Mouse (Mus musculus): Measurements from ENCODE around the gene Sh3bgrl. TPM values are rescaled to one million over a fixed set of nuclear protein-coding genes. Genes with fewer than 3 reads are reported as not detected.

The Sh3bgrl gene
- total RNA-seq, 2 experiments from 2014 or later: 48.2 to 55.1 TPM

DNA sequence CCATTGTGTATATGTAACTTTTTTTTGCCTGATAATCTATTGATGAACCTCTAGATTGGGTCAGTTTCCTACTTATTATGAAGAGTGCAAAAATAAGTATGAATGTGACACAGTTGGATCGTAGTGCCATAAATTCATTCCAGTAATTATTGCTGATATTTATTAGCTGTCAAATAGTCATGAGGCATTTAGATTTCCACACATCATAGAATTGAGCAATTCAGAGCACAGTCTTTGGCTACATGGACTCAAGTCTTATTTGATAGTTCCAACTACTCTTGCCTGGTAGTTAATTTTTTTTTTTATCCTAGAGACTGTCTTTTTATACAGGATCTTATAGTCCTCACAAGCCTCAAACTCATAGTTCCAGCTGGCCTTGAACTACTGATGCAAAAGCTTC, 34.9 kb downstream of the Sh3bgrl start:
- no peak for DNase-seq (ENCODE audit: low spot score in 2 of 2)

DNA sequence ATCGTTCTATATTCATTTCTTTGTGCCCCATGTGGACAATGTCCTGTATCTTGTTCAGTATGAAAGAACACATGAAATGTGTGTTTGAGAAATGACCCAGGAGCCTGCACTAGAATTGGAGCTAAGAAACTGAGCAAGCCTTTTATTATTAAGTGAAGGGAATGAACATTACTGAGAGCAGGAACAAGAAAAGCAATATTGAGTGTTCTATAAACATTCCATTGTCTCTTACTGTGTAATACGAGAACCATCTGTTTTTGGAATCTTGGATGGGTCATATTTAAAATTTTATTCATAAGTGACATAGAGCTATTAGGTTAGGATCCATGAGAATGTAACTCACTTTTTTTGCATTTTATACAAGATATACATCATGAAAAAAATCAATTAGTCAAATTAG, 36.7 kb downstream of the Sh3bgrl start:
- no peak for DNase-seq (ENCODE audit: low spot score in 2 of 2)

DNA sequence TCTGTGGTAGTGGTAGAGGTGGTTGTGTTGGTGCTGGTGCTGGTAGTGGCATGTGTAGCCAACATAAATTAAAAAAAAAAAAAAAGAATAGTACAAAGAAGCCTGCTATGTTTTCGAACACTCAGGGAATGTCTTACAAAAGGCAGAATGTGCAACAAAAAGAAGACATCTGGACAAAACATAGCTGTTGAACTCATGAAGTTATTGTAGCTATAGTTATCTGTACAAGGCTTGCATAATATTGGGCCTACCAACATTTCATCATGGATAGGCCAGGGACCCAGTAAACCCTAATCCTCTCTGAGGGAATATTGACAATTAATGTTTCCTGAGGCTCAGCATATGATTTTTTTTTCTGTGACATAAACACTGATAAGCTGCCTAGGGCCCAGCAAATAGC, 37.3 kb downstream of the Sh3bgrl start:
- no peak for DNase-seq (ENCODE audit: low spot score in 2 of 2)

DNA sequence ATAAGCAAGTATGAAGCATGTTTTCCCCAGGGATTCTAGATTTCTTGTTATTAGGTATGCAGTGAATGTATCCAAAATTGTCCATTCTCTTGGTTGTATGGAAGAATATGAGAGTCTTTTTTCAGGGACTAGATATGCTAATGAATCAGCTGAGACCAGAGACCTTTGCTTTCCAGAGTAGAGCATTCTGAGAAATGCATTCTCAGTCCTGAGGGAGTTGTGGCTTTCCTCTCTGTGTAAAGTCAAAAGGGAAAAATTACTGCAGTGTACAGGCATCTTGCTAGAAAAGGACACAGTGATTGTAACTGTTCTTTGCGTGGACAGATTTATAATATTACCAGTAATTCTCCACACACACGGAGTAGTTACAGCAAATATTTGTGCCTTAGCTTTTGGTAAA, 38.3 kb downstream of the Sh3bgrl start:
- DNase-seq (ENCODE audit: low spot score in 2 of 2): no peak

DNA sequence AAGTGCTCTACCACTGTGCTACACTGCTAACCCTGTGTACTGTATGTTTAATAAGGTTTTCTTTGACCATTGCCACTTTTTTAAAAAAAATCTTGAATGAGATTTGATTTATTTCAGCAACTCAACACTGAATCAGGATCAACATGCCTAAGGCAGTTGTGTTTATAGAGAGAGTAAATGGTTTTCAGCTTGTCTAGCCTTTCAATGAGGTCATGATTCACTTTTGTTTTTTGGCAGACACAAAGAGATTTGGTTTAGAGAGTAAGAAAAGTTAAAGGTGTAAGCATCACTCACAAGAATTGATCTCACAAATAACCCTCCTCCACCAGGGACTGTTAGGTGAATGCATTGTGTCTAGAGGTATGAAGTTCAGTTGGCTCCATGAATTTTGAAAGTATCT, 41.1 kb downstream of the Sh3bgrl start:
- DNase-seq (ENCODE audit: low spot score in 2 of 2): no peak

DNA sequence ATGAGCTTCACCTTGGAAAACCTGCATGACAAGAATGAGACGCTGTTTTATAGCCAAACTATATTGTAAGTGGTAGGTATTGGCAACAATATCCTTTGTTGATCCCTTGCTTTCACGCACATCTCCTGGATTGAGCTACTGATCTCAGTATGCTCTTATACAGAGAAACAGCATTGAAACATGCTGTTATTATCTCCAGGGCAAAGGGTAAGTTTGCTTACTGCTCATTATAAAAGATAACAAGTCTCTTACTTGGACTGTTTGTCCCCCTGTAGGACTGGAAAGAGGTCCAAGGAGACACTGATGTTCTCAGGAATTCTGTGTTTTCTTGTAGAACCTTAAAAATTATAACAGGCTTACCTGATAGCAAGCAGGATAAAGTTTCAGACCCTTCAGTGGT, 41.7 kb downstream of the Sh3bgrl start:
- DNase-seq (ENCODE audit: low spot score in 2 of 2): no peak

DNA sequence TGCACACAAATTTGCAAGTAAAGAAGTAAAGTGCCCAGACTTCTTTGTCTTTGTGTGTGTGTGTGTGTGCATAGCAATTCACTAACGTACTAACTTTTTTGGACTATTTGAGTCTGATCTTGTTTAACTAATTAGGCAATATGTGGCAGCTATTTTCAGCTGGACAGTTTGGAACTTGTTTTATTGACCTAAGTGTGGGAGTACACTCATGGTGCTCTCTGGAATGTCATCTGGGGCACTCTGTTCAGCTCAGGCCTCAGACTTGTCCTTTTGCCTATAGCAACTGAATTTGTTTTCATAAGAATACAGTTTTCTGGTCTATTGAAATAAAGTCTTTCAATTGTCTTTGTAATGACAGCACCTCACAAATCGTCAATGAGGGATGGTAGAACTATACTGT, 42.1 kb downstream of the Sh3bgrl start:
- DNase-seq (ENCODE audit: low spot score in 2 of 2): no peak

DNA sequence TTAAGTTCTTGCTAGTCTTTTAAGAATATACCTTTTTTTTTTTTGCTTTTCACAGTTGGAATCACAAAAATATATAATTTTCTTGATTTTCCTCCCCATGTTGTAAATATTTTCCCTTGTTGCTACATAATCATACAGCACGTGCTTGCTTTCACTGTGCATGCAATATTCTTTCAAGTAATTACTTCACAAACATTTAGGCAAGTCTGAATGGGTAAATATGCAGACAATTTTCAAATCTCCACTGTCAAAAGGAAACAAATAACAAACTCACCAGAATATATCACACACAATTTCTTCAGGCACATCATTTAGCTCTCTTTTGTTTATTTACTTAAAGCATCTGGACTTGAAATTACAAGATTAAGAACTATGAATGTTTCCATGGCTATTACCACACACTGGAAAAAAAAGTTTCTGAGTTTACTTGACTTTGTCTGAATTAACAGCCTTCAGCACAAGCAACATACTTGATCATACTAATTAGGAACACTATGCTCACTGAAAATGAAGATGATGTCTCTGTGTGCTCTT, 46.2 kb downstream of the Sh3bgrl start:
- no peak for DNase-seq (ENCODE audit: low spot score in 2 of 2)

DNA sequence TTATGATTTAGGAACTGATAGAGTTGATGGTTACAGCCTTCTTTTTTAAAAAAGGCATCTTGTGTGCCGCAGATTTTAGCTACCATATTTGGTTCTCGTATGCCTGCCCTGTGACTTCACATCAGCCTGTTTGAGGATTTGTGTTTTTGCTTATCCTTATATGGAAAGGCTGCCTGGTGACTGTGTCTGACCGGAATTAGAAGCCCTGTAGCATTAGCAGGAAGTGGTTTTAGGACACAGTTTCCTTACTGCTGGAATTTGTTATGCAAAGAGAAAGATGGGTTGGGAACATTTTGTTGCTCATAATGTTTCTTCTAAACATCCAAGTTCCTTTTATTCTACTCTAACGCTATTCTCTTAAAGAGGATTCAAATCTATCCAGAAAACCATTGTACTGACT, 47.1 kb downstream of the Sh3bgrl start:
- no peak for DNase-seq (ENCODE audit: low spot score in 2 of 2)

DNA sequence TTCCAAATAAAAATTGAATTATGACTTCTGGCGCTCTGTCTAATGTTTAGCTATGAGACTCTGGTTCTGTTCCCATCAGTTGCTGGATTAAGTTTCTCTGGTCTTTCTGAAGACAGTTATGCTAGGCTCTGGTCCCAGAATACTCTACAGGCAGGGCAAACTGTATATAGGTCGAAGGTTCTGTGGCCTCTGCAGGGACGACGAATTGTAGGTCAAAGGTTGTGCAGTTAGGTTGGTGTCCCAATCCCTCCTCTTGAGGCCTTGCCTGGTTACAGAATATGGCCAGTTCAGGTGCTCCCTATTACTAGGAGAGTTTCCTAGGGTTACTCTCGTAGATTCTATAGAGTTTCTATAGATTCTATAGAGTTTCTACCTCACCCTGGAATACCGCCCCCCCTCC, 50.6 kb downstream of the Sh3bgrl start:
- DNase-seq (ENCODE audit: low spot score in 2 of 2): no peak

DNA sequence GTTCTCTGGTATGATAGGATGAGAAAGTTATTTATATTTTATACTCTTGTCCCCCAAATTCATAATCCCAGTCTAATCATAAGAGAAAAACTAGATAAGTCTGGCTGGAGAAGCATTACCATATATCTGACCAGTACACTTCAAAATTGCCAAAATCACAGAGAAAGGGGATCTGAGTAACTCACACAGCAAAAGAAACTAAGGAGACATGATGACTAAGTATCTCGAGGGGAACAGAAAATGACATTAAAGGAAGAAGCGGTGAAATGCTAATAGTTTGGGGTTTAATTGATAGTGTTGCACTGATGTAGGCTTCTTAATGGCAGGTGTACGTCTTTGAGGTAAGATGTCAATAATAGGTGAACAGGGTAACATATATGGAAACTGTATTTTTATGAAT, 51.9 kb downstream of the Sh3bgrl start:
- DNase-seq (ENCODE audit: low spot score in 2 of 2): no peak

DNA sequence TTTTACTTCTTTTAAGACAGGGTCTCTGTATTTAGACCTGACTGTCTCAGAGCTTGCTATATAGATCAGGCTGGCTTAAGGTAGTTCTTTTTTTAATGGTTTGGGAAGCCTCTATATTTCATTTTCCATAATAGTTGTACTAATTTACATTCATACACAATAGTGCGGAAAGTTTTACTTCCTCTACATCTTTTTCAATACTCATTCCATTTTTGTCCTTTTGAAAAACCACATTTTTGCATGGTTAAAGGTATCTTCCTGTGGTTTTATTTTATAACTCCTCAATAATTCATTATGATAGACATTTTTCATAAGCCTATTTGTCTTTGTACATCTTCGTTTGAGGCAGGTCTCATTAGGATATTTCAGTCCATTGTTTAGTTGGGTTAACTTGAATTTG, 56.1 kb downstream of the Sh3bgrl start:
- DNase-seq (ENCODE audit: low spot score in 2 of 2): no peak

DNA sequence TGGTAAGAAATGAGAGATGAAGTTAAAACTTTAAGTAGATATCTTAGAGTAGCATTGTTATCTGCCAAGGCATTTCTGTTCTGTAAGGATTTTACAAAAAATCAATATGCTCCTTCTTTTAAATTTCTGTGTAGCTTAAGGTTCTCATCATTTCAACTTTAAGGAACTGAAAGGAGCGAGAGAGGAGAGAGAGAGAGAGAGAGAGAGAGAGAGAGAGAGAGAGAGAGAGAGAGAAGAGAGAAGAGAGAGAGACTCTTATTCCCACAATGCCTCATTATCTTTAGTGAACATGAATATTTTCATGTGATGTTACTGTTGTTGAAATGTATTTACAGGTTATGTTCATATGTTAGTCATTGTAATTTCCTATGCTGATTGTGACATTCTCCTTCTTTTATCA, 65.2 kb downstream of the Sh3bgrl start:
- no peak for DNase-seq (ENCODE audit: low spot score in 2 of 2)

DNA sequence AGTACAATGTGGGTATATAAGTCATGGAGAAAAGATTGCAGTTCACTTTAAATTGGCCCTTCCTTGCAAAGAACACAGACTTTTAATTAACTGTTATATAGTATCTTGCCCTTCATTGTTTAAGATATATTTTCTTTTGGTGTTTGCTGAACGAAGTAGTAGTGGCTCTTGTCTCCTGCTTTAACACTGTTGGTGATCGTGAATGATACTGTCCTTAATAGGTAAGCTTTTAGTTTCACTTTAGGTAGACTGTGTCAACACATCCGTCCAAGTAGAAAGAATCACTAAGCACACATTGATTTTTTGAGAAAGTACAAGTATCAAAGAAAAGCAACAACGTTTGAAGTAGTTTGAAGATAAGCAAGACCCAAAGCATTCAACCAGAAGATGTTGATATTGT, 65.7 kb downstream of the Sh3bgrl start:
- no peak for DNase-seq (ENCODE audit: low spot score in 2 of 2)

DNA sequence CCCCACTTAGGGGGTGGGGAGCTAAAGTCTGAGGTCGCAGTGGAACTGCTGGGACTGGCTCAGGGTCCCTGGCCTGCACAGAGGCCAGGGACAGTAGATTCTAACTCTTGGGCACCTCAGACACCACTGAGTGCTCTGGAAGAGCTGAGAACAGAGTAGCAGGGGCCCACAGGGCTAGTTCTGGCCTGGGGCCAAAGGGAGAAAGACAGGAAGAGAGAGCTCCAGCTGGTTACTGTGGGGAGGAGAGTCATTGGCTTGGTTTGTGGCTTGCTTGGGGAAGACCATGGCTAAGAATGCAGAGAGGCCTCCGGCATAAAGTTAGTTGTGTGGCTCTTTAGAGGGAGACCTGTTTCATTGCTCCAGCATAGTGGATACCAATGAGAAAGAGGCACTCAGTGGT, 79.9 kb downstream of the Sh3bgrl start:
- no peak for DNase-seq (ENCODE audit: low spot score in 2 of 2)

DNA sequence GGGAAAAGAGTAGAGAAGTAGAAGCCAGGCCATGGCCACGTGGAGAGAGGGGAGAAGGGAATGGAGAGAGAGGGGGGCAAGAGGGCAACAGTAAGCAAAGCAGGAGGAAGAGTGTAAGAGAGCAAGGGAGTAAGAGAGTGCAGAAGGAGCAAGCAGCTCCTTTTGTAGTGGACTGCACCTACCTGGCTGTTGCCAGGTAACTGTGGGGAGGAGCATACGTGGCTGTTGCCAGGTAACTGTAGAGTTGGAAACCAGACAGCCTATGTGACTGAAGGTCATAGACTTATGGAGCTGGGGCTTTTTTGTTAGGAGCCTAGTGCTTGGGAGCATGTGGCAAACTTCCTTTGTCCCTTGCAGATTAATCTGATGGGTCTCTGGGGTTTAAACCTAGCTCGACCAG, 80.3 kb downstream of the Sh3bgrl start:
- no peak for DNase-seq (ENCODE audit: low spot score in 2 of 2)

DNA sequence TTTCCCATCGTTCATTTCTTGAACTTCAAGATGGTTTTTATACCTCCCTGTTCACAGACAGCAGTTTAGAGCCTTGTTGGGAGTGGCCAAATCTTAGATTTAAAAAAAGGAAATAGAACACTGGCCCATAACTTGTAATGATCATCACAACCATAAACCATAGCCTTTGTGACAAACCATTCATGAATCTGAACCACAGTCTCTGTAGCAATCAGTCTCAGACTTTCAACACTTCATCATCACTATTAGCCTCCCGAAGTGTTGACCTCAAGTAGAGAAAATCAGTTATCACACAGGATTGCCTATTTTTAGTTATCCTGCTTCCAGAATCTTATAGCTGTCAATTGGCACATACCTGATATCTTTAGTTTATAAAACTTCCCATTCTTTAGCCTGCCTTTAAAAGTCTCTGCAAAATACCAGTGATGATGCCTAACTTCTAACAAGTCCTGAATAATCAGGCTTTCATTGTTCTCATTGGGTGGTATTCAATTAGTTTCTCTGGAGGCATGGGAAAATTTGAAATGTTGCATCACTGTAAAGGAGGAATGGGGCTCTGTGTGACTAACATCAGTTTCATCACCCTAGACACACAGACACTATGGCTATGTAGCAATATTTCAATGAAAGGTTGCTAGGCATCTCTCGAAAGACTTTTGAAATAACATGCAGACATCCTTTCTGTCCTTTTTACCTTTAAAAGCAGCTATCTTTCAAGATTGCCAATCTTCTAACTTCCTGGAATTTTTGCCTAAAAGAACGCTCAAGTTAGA, 89.7 kb downstream of the Sh3bgrl start:
- no peak for DNase-seq (ENCODE audit: low spot score in 2 of 2)

DNA sequence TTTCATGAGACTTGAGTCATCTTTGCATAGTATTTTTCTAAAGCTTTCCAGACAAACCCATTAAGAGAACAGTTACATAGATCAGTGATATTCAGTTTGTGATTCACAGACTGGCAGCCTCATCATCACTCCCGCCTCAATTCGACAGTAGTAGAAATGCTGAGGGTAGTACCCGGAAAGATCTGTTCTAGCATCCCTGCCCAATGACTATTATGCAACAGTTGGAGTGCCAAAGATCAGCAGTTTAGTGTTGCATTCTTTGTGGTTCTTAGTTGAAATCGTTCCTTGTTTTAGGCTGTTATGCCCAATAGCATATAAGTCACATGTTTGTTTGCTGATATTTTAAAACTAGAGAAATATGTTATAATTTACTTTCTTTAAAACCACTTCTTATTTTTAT, 94.4 kb downstream of the Sh3bgrl start:
- DNase-seq (ENCODE audit: low spot score in 2 of 2): no peak

DNA sequence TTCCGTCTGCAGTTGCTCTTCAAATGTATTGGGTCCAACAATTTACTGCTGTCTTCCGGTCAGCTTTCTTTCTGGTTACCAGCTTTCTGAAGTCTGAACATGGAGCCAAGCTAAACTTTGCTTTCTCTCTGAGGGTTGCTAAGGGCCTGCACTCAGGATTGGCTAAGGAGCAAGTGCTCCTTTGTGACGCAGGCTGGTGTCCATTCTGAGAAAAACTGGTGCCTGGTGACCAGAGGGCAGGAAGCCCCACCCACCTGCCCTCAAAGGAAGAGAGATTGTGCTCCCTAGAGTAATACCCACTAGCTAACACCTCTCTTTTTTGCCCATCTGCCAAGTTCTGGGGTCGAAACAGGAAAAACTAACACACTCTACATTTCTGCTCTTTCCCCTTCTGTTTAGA, 95.8 kb downstream of the Sh3bgrl start:
- DNase-seq (ENCODE audit: low spot score in 2 of 2): no peak

DNA sequence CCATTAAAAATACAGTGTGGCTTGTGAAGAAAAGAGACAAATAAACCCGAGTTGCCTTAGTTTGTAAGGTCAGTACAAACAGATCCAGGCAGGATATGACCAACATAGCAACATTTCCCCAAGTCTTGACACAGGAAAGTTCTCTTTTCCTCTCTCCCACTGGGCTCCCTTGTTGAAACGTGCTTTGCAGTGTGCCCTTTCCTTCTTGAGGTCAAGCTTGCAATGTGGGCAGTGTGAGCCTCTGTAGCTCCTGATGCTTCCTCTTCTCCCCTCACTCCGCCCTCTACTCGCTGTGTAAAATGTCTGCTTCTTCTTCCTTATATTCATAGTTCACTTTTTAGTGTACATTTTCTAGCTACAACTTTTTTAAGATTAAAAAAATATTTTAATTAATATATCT, 96.3 kb downstream of the Sh3bgrl start:
- DNase-seq (ENCODE audit: low spot score in 2 of 2): no peak

DNA sequence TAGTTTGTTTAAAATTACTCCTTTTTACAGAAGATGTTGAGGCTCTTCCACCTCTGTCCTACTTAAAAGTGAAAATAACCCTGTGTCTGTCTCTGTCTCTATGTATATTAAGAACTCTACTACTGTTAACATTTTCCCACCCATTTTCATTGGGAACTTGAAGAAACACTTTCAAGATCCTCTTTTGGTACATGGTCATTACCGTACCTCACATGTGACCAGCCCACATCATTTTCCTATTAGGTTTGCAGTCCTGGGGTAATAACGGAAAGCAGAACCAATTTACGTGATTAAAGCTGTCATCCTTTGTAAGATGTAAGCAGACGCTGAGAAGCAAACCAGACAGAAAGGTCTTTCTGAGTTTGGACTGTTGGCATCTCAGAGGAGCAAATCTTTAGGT, 101.3 kb downstream of the Sh3bgrl start, which contains the start of gene Gm6377:
Gene Gm6377 (plus strand): TSS at position 289 of the 400 bp plus-strand sequence.
- no peak for DNase-seq (ENCODE audit: low spot score in 2 of 2)

DNA sequence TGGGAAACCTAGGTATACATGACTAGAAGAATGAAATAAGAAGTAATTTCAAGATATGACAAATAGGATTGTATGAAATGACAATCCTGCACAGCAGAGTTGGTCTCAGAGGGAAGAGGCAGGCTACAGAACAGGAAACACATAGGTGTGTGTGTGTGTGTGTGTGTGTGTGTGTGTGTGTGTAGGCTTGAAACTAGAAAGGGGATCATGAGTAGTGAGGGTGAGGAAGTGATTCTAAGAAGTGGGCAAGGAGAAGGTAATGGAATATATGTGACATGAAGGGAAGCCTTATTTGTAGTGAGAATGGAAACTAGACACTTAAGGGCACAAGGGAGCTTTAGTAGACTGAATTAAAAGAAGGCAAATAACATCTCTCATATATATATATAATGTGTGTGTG, 112.7 kb downstream of the Sh3bgrl start:
- DNase-seq (ENCODE audit: low spot score in 2 of 2): no peak

DNA sequence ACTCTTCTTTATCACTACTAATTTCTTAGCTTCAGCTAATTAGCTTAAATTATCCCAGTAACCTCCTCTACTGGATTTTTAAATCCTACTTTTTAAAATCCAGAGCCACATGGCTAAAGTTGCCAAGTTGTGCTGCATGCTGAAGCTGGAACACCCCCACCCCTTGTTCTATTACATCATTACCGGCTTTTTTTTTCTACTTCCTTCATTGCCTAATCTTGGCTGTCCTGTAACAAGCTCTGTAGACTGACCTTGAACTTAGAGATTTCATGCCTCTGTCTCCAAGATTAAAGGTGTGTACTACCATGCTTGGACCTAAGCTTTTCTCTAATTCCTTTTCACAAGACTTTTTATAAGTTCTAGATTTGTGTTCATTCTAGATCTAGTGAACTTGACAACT, 133.6 kb downstream of the Sh3bgrl start:
- no peak for DNase-seq (ENCODE audit: low spot score in 2 of 2)
